Mouse (Mus musculus): Measurements from ENCODE around the gene 9930022D16Rik. TPM values are rescaled to one million over a fixed set of nuclear protein-coding genes. Genes with fewer than 3 reads are reported as not detected.

Gene 9930022D16Rik
- total RNA-seq, 4 experiments from 2014 or later: not detected

DNA sequence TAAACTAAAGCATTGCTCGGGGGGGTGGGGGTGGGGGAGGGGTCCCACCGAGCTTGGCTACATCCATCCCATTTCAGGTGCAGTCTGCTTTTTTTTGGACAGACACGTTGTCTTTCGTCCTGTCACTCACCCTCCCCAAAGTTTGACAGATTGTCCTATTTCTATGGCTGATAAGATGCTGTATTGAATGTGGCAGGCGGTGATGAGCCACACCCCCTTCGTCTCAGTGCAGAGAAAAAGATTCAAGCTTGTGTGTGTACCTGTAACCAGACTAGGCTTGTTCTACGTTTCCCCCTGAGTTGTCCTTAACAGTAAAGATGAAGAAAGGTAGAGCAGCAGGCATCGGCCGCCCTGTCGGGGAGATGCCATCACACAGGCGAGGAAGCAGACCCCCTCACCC is 37.5 kb downstream of the 9930022D16Rik start:
- DNase-seq (ENCODE audit: low spot score): no peak

DNA sequence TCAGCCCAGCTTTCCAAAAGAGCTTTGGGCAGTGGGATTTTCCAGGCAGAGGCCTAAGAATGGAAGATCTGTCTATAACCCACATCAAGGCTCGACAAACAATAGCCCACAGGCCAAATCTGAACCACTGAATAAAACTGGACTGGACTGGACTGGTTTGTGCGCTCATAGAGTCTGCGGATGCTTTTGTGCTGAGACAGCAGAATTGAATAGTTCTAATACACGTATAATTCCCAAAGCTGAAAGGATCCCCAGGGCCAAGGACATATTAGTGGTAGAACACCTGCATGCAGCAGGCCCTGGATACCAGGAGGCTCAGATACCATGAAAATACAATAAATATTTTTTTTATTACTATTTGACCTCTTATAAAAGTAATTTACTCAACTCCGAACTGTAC is 42.5 kb downstream of the 9930022D16Rik start:
- no peak for DNase-seq (ENCODE audit: low spot score)

DNA sequence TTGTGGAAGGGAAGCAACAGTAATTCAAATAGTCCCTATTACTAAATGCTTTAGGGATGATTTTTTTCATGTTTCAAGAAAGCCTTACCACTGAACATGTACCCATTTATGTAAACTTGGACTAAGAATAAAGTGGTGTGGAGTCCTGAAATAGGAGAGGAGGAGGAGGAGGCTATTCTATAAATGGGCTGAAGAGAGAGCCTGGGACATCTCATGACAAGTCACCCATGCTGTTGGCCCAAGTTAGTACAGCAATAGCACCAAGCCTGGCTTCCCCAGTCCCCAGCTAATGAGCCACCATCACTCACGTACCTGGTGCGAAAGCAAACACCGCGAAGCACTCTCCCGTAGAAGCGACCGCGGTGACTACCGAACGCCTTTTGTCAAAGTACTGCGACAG is 44.4 kb downstream of the 9930022D16Rik start:
- DNase-seq (ENCODE audit: low spot score): no peak

DNA sequence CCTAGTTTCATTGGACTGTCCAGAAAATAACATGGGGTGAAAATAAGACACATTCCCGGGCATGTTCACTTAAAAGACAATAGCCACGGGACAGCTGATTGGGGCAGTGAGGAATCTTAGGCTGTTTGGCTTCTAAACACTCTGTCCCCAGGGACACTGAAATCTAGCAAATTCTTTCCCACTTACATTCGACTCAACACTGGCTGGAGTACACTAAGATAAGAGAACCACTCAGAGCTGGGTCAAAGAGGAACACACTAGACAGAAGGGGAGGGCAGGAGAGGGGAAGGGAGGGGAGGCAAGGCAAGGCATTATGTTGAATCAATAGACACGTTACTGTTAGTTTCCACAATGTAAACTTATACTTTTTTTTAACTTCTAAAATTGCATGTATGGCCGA is 46.9 kb downstream of the 9930022D16Rik start:
- DNase-seq (ENCODE audit: low spot score): peak; percentile 45

GRCm38 (mm10) chr11:109465068-109465467 is 51.4 kb downstream of the 9930022D16Rik start:
- DNase-seq (ENCODE audit: low spot score): no peak

- no peak for DNase-seq (ENCODE audit: low spot score)
These were observed 53.3 kb downstream of the 9930022D16Rik start for GRCm38 (mm10) chr11:109466987-109467386.

GRCm38 (mm10) chr11:109468133-109468532 is 54.4 kb downstream of the 9930022D16Rik start:
- DNase-seq (ENCODE audit: low spot score): peak; percentile 13

Small RNA genes within 50 kb of the gene (microRNA-seq; reads per million reads assigned to microRNA genes)
- not detected for gene Gm25540

Other genes starting within 250 kb of the 9930022D16Rik start
- gene Rgs9, start 115.8 kb upstream of the 9930022D16Rik start, total RNA-seq (2022): under 1 TPM; 0.09 to 0.34 (median 0.16) TPM
- gene Gna13, start 51.1 kb upstream of the 9930022D16Rik start, total RNA-seq (2022): 10 to 100 TPM; 25.4 to 29.3 (median 27.4) TPM
- 10 to 100 TPM; 45.2 to 56.6 (median 54.4) TPM for gene Amz2, start 12.0 kb downstream of the 9930022D16Rik start, total RNA-seq (2022)
- gene Arsg, start 59.5 kb downstream of the 9930022D16Rik start, total RNA-seq (2022): 1 to 10 TPM in 3 of 4 experiments, under 1 TPM in 1; 0.87 to 2.7 (median 1.8) TPM
- gene Slc16a6, start 59.7 kb downstream of the 9930022D16Rik start, total RNA-seq (2022): 10 to 100 TPM in 2 of 4 experiments, 1 to 10 TPM in 2; 6.4 to 12.9 (median 10.0) TPM
- 100 to 1,000 TPM; 110 to 141 (median 120) TPM for gene Wipi1, start 198.1 kb downstream of the 9930022D16Rik start, total RNA-seq (2022)
- gene Prkar1a, start 235.5 kb downstream of the 9930022D16Rik start, total RNA-seq (2022): 100 to 1,000 TPM; 347 to 373 (median 363) TPM